Mouse (Mus musculus) cerebellum, adult 2 months (tissue): ENCODE data around the gene Rbms3.

Experiments
- CTCF ChIP-seq: fragments of 200-500 bp; IDR thresholded peaks from 2 replicates; pipeline ENCODE4 v1.5.1; 2011; ENCODE audit warnings: low read depth, mild to moderate bottlenecking, control low read depth, low read length, moderate library complexity, borderline replicate concordance; ENCODE audit not compliant: insufficient read depth
- POLR2A ChIP-seq: fragments of 200-500 bp; IDR thresholded peaks from 2 replicates; pipeline ENCODE4 v1.6.1; 2011; ENCODE audit warnings: low read length, control low read depth, borderline replicate concordance; ENCODE audit not compliant: insufficient read depth

- TF ChIP-seq CTCF (no peak), POLR2A (no peak)
These were observed 256.5 kb downstream of the Rbms3 start for GRCm38 (mm10) chr9:117373164-117373741.
